Mouse (Mus musculus): ENCODE measurements around the gene Rin2. TPM values are rescaled to one million over a fixed set of nuclear protein-coding genes. Genes with fewer than 3 reads are reported as not detected.
"Not testable (repeated sequence)": the region's sequence is repeated elsewhere in the genome, so short reads cannot be mapped to it uniquely, and the experiment has no call there.

The Rin2 gene
- polyA plus RNA-seq, 1 experiment from 2014 or later: 21.4 TPM

DNA sequence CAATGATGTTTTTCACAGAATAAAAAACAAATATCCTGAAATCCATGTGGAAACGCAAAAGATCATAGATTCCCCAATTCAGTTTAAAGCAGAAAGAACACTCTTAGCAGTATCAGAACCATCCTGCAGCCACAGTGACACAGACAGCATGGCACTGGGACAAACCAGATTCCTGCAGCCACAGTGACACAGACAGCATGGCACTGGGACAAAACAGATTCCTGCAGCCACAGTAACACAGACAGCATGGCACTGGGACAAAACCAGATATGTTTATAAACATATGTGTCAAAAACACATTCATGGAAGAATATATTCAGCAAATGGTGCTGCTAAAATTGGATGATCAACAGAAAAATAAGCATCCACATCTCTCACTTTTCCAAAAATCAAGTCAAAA is 42.5 kb downstream of the Rin2 start:
- Histone ChIP-seq H3K4me3 (ENCODE audit: low read length) (no peak overlapping the region), H3K9me3 (replicated peaks; ENCODE audit: control insufficient read depth, low read length) (no peaks in the 10 kb centered on the region), H3K4me2 (ENCODE audit: low read depth, low read length) (no peak overlapping the region), H3K9ac (ENCODE audit: low read length) (no peak overlapping the region), H3K27me3 (ENCODE audit: control insufficient read depth, insufficient read depth, low read length) (no peaks in the 10 kb centered on the region), H3K27ac (ENCODE audit: low read length) (no peak overlapping the region), H3K4me1 (ENCODE audit: control insufficient read depth, insufficient read depth, low read length) (peaks cover 3% of the 10 kb centered on the region; the same call in 1 of the 2 replicates), H3K36me3 (ENCODE audit: control insufficient read depth, insufficient read depth) (peaks cover 5% of the 10 kb centered on the region; the same call in 1 of the 2 replicates)
- no peak for ATAC-seq (replicated peaks; ENCODE audit: extremely low read depth, insufficient read depth, low FRiP score)
- WGBS: 88% methylated on average over 1 of the region's 1 CpGs

DNA sequence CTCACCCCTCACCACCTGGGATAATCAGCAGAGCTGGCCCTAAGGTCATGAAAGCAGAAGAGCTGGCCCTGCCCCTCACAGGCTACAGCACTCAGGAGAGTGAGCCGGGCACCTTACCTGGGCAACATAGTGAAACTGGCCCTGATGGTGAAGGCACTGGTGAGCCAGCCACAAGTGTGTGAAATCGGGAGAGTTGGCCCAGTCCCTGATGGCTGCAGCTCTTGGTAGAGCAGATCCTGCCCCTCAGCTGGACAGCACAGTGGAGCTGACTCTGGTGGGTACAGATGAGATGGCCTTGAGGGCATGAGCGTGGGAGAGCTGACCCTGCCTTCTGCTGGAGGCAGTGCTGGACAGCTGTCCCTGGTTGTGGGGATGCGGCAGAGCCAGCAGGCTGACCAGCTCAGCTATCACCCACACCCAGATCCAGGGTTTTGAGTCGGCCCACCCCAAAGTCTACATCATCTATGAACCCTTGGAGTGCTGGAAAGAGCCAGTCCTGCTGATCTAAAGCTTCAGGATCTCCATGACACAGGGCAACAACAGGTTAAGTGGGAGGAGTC is 43.7 kb downstream of the Rin2 start:
- Histone ChIP-seq H3K9me3 (replicated peaks; ENCODE audit: control insufficient read depth, low read length) (no peaks in the 10 kb centered on the region), H3K4me2 (ENCODE audit: low read depth, low read length) (no peak overlapping the region), H3K27me3 (ENCODE audit: control insufficient read depth, insufficient read depth, low read length) (no peaks in the 10 kb centered on the region), H3K36me3 (ENCODE audit: control insufficient read depth, insufficient read depth) (peaks cover 5% of the 10 kb centered on the region; the same call in 1 of the 2 replicates), H3K4me1 (ENCODE audit: control insufficient read depth, insufficient read depth, low read length) (peaks cover 3% of the 10 kb centered on the region; the same call in 1 of the 2 replicates), H3K4me3 (ENCODE audit: low read length) (no peak overlapping the region), H3K27ac (ENCODE audit: low read length) (no peak overlapping the region), H3K9ac (ENCODE audit: low read length) (no peak overlapping the region)
- ATAC-seq (replicated peaks; ENCODE audit: extremely low read depth, insufficient read depth, low FRiP score): no peak
- WGBS: 75% methylated on average over 5 of the region's 5 CpGs

DNA sequence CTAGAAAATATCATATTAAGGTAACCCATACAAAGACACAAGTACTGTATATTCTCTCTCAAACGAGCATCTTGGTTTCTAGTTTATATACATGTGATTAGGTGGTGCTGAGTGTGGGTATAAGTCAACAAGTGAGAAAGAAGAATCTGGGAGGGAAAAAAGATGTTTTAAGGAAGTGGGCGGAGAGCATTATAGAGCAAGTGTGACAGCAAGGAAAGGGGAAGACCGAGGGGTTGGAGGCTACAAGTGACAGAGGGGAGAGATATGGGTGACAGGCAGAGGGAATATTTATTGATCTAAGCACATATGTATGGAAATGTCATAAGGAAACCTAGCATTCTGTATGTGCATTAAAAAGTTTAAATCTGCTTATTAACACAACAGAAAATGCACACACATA is 45.1 kb downstream of the Rin2 start:
- H3K27me3 ChIP-seq (ENCODE audit: control insufficient read depth, insufficient read depth, low read length): no peaks in the 10 kb centered on the region
- ATAC-seq (replicated peaks; ENCODE audit: extremely low read depth, insufficient read depth, low FRiP score): no peak
- H3K4me2 ChIP-seq (ENCODE audit: low read depth, low read length): no peak overlapping the region
- no peaks in the 10 kb centered on the region for H3K9me3 ChIP-seq (replicated peaks; ENCODE audit: control insufficient read depth, low read length)
- H3K4me3 ChIP-seq (ENCODE audit: low read length): no peak overlapping the region
- peaks cover 2% of the 10 kb centered on the region; the same call in 1 of the 2 replicates for H3K36me3 ChIP-seq (ENCODE audit: control insufficient read depth, insufficient read depth)
- no peak overlapping the region for H3K27ac ChIP-seq (ENCODE audit: low read length)
- 49% methylated on average over 3 of the region's 3 CpGs for WGBS
- no peak overlapping the region for H3K9ac ChIP-seq (ENCODE audit: low read length)
- H3K4me1 ChIP-seq (ENCODE audit: control insufficient read depth, insufficient read depth, low read length): peaks cover 3% of the 10 kb centered on the region; the same call in 1 of the 2 replicates

DNA sequence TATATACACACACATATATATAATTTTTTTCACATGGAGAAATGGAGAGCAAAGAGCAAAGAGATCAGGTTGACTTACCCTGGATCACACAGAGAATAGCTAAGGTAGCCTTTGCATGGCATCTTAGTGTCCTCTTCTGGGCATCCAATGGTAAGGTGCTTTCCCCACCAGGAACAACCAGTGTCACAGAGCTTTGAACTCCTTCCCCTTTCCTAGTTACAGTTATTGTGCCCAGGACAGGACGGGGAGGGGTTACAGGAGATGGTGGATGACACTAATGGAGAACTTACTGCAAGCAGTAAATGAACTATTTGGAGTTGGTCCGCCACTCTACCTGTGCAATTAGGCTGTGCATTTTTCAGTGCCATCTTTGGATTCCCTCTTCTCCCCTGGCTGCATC is 45.7 kb downstream of the Rin2 start:
- Histone ChIP-seq H3K36me3 (ENCODE audit: control insufficient read depth, insufficient read depth) (no peaks in the 10 kb centered on the region), H3K4me3 (ENCODE audit: low read length) (no peak overlapping the region), H3K9me3 (replicated peaks; ENCODE audit: control insufficient read depth, low read length) (no peaks in the 10 kb centered on the region), H3K27me3 (ENCODE audit: control insufficient read depth, insufficient read depth, low read length) (no peaks in the 10 kb centered on the region), H3K27ac (ENCODE audit: low read length) (no peak overlapping the region), H3K9ac (ENCODE audit: low read length) (no peak overlapping the region), H3K4me1 (ENCODE audit: control insufficient read depth, insufficient read depth, low read length) (peaks cover 3% of the 10 kb centered on the region; the same call in 1 of the 2 replicates), H3K4me2 (ENCODE audit: low read depth, low read length) (no peak overlapping the region)
- WGBS: 93% methylated on average over 2 of the region's 2 CpGs
- no peak for ATAC-seq (replicated peaks; ENCODE audit: extremely low read depth, insufficient read depth, low FRiP score)

DNA sequence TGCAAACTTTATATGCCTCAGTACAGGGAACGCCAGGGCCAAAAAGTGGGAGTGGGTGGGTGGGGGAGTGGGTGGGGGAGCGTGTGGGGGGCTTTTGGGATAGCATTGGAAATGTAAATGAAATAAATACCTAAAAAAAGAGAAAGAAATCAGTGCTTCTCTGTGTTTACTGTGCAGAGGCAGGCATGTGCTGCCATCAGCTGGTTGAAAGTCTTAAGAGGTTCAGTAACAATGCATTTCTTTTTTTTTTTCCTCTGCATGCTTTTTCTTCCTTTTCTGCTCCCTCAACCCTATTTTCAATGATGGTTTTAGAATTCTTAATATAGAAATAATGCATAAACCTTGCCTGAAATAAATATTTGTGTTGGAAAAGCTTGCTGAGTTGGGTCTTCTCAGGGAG is 47.3 kb downstream of the Rin2 start:
- not testable (repeated sequence) for H3K4me2 ChIP-seq (ENCODE audit: low read depth, low read length); H3K9ac ChIP-seq (ENCODE audit: low read length); H3K4me1 ChIP-seq (ENCODE audit: control insufficient read depth, insufficient read depth, low read length); H3K9me3 ChIP-seq (replicated peaks; ENCODE audit: control insufficient read depth, low read length); ATAC-seq (replicated peaks; ENCODE audit: extremely low read depth, insufficient read depth, low FRiP score); H3K27ac ChIP-seq (ENCODE audit: low read length); H3K36me3 ChIP-seq (ENCODE audit: control insufficient read depth, insufficient read depth); H3K4me3 ChIP-seq (ENCODE audit: low read length); H3K27me3 ChIP-seq (ENCODE audit: control insufficient read depth, insufficient read depth, low read length)
- 69% methylated on average over 2 of the region's 2 CpGs for WGBS

DNA sequence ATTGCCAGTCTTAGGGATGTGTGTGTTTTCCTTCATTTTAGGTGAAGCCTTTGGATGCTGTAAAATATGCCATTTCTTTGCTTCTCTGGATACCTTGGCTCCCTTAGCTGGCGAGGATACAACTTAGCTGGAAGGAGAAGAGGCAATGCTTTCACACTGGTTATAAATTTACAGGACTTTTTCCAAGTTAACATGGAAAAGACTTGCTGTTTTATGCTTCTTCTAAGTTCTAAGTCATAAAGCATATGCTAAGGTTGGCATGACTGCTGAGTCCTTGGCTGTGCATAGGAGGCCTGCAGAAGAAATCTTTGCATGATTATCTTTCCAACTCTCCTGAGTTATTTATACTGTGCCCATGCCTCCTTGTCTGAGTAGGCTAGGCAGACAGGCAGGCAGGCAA is 49.3 kb downstream of the Rin2 start:
- no peak for ATAC-seq (replicated peaks; ENCODE audit: extremely low read depth, insufficient read depth, low FRiP score)
- H3K4me3 ChIP-seq (ENCODE audit: low read length): no peak overlapping the region
- no peaks in the 10 kb centered on the region for H3K27me3 ChIP-seq (ENCODE audit: control insufficient read depth, insufficient read depth, low read length)
- 79% methylated on average over 1 of the region's 1 CpGs for WGBS
- H3K27ac ChIP-seq (ENCODE audit: low read length): no peak overlapping the region
- H3K4me2 ChIP-seq (ENCODE audit: low read depth, low read length): no peak overlapping the region
- peaks cover 3% of the 10 kb centered on the region; the same call in 1 of the 2 replicates for H3K4me1 ChIP-seq (ENCODE audit: control insufficient read depth, insufficient read depth, low read length)
- H3K9me3 ChIP-seq (replicated peaks; ENCODE audit: control insufficient read depth, low read length): no peaks in the 10 kb centered on the region
- H3K9ac ChIP-seq (ENCODE audit: low read length): no peak overlapping the region
- H3K36me3 ChIP-seq (ENCODE audit: control insufficient read depth, insufficient read depth): no peaks in the 10 kb centered on the region

DNA sequence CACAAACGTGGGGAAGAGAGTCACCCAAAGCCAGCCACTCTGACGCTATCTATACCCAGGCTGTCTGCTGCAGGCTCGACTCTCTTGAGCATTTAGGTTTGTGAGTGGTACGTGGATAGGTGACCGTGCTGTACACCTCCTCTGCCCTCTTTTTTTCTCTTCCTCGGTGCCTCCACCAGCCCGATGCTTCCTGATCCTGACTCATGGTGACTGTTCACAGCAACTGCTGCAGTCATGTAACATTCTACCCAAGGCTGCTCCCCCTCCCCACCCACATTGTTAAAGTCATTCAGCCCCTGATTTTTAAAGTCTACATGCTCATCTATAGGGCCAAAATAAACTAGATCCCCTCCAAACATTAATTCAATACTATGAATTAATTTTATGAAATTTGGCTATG is 54.4 kb downstream of the Rin2 start:
- Histone ChIP-seq H3K4me2 (ENCODE audit: low read depth, low read length) (no peak overlapping the region), H3K27ac (ENCODE audit: low read length) (no peak overlapping the region), H3K36me3 (ENCODE audit: control insufficient read depth, insufficient read depth) (no peaks in the 10 kb centered on the region), H3K4me3 (ENCODE audit: low read length) (no peak overlapping the region), H3K9me3 (replicated peaks; ENCODE audit: control insufficient read depth, low read length) (no peaks in the 10 kb centered on the region), H3K9ac (ENCODE audit: low read length) (no peak overlapping the region), H3K27me3 (ENCODE audit: control insufficient read depth, insufficient read depth, low read length) (no peaks in the 10 kb centered on the region), H3K4me1 (ENCODE audit: control insufficient read depth, insufficient read depth, low read length) (no peaks in the 10 kb centered on the region)
- no peak for ATAC-seq (replicated peaks; ENCODE audit: extremely low read depth, insufficient read depth, low FRiP score)
- 53% methylated on average over 7 of the region's 7 CpGs for WGBS

DNA sequence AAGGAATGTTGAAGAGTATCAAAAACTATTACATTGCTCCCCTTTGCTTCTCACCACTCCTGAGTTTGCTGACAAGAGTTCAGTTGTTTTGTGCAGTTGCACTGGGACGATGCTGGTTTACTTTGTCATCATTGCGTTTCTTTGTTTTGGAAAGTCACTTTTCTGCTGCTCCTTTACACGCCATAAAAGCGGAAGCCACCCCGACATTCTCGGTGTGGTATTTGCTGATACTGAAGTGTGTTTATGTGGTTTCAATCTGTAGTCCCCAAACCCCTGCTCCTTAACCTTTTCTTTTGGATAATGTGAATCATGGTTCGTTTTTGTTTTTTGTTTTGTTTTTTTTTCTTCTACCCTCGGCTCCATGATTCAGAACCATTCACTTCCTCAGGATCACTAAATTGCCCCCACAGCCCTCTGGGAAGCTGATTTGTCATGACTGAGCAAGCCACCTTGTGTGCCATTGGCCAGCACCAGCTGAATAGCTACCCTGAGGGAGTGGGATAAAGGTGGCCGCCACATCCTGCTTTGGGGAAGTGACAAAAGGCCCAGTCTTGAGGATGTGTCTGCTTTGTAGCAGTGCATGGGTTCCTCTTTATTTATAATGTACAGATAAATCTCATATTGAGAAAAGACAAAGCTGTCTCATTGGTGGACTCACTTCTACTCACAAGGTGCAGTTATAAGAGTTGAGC is 55.3 kb downstream of the Rin2 start:
- WGBS: 79% methylated on average over 9 of the region's 9 CpGs
- no peaks in the 10 kb centered on the region for H3K27me3 ChIP-seq (ENCODE audit: control insufficient read depth, insufficient read depth, low read length)
- H3K9ac ChIP-seq (ENCODE audit: low read length): no peak overlapping the region
- no peak overlapping the region for H3K4me3 ChIP-seq (ENCODE audit: low read length)
- H3K9me3 ChIP-seq (replicated peaks; ENCODE audit: control insufficient read depth, low read length): no peaks in the 10 kb centered on the region
- no peak overlapping the region for H3K4me2 ChIP-seq (ENCODE audit: low read depth, low read length)
- H3K36me3 ChIP-seq (ENCODE audit: control insufficient read depth, insufficient read depth): no peaks in the 10 kb centered on the region
- ATAC-seq (replicated peaks; ENCODE audit: extremely low read depth, insufficient read depth, low FRiP score): no peak
- no peaks in the 10 kb centered on the region for H3K4me1 ChIP-seq (ENCODE audit: control insufficient read depth, insufficient read depth, low read length)
- no peak overlapping the region for H3K27ac ChIP-seq (ENCODE audit: low read length)

DNA sequence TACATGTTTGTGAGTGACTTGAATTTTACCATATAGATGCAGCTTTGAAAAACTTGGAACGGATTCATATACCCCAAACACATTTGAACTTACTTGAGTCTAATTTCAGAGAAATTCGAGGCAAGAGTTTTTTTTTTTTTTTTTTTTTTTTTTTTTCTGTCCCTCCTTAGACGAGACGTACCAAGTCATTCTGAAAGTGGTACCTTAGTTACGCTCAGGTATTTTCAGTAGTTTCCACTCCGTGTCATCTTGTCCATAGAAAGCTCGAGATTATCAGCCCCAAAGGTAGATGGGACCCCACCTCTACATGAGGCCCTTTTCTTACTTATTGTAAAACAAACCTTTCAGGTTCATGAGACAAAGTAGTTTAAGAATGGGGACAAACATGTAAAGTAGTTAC is 55.9 kb downstream of the Rin2 start:
- no peaks in the 10 kb centered on the region for H3K9me3 ChIP-seq (replicated peaks; ENCODE audit: control insufficient read depth, low read length)
- H3K36me3 ChIP-seq (ENCODE audit: control insufficient read depth, insufficient read depth): no peaks in the 10 kb centered on the region
- no peak overlapping the region for H3K27ac ChIP-seq (ENCODE audit: low read length)
- no peaks in the 10 kb centered on the region for H3K27me3 ChIP-seq (ENCODE audit: control insufficient read depth, insufficient read depth, low read length)
- no peak overlapping the region for H3K9ac ChIP-seq (ENCODE audit: low read length)
- H3K4me1 ChIP-seq (ENCODE audit: control insufficient read depth, insufficient read depth, low read length): no peaks in the 10 kb centered on the region
- H3K4me2 ChIP-seq (ENCODE audit: low read depth, low read length): no peak overlapping the region
- 80% methylated on average over 7 of the region's 7 CpGs for whole genome bisulfite sequencing
- ATAC-seq (replicated peaks; ENCODE audit: extremely low read depth, insufficient read depth, low FRiP score): no peak
- H3K4me3 ChIP-seq (ENCODE audit: low read length): no peak overlapping the region
